Mouse (Mus musculus): ENCODE measurements around the gene Stpg3. TPM values are rescaled to one million over a fixed set of nuclear protein-coding genes. Genes with fewer than 3 reads are reported as not detected.

Stpg3 gene
- polyA plus RNA-seq, 2 experiments, result not detected

- DNase-seq (ENCODE audit: low read depth in 3 of 3, low spot score in 3 of 3) (no peak), ATAC-seq (ENCODE audit: insufficient read depth) (peak; percentile 82)
- Histone ChIP-seq H3K36me3 (replicated peaks; ENCODE audit: control insufficient read depth, insufficient read depth, low read depth) (no peaks in the 10 kb centered on the region), H3K27ac (peak overlapping the region; percentile 62), H3K9me3 (ENCODE audit: control insufficient read depth, low read length) (no peaks in the 10 kb centered on the region), H3K4me1 (replicated peaks; ENCODE audit: control insufficient read depth in 2 of 2, insufficient read depth in 2 of 2, low read length in 1 of 2) (peaks cover 0 to 15% of the 10 kb centered on the region in 2 experiments; a peak in 3 of 4 replicates), H3K9ac (replicated peaks) (peak overlapping the region; percentile 72), H3K4me2 (ENCODE audit: low read depth) (peak overlapping the region; percentile 90), H3K4me3 (ENCODE audit: insufficient read depth in 1 of 2, low read depth in 2 of 2, low read length in 2 of 2) (peak overlapping the region; percentile 55 to 68), H3K27me3 (ENCODE audit: control insufficient read depth, insufficient read depth, low read length) (peaks cover 20% of the 10 kb centered on the region)
- WGBS (ENCODE audit: insufficient replicate concordance), result under 1% methylated on average over 100 of the region's 100 CpGs
- TF ChIP-seq CTCF (IDR thresholded peaks at IDR 0.05; ENCODE audit: low read depth), result peak; percentile 21; the same call in 1 of the 2 replicates
- no peak for TF ChIP-seq EP300 (IDR thresholded peaks at IDR 0.05; ENCODE audit: low read depth)
These were observed 33.2 kb downstream of the Stpg3 start for GRCm38 (mm10) chr2:25180973-25181890.

- Histone ChIP-seq H3K27me3 (ENCODE audit: control insufficient read depth, insufficient read depth, low read length) (peaks cover 16% of the 10 kb centered on the region), H3K4me3 (ENCODE audit: insufficient read depth in 1 of 2, low read depth in 2 of 2, low read length in 2 of 2) (peak within 1 kb of the TSS; percentile 55 to 68), H3K27ac (peak within 1 kb of the TSS; percentile 62), H3K36me3 (replicated peaks; ENCODE audit: control insufficient read depth, insufficient read depth, low read depth) (no peaks in the 10 kb centered on the region), H3K4me1 (replicated peaks; ENCODE audit: control insufficient read depth in 2 of 2, insufficient read depth in 2 of 2, low read length in 1 of 2) (peaks cover 3 to 20% of the 10 kb centered on the region in 2 experiments), H3K9me3 (ENCODE audit: control insufficient read depth, low read length) (no peaks in the 10 kb centered on the region), H3K9ac (replicated peaks) (peak within 1 kb of the TSS; percentile 72), H3K4me2 (ENCODE audit: low read depth) (peak within 1 kb of the TSS; percentile 90)
- TF ChIP-seq EP300 (IDR thresholded peaks at IDR 0.05; ENCODE audit: low read depth), result no peak
- TF ChIP-seq CTCF (IDR thresholded peaks at IDR 0.05; ENCODE audit: low read depth), result peak; percentile 65
- under 1% methylated on average over 35 of the region's 35 CpGs for WGBS (ENCODE audit: insufficient replicate concordance)
- peak; percentile 81 for ATAC-seq (ENCODE audit: insufficient read depth)
- peak in 1 of 3 experiments; percentile 71 for DNase-seq (ENCODE audit: low read depth in 3 of 3, low spot score in 3 of 3)
These were observed 33.9 kb downstream of the Stpg3 start, which contains the start of gene Nrarp for GRCm38 (mm10) chr2:25180478-25180903. TSS of gene Nrarp (plus strand) at chr2:25180758.

- H3K27ac ChIP-seq, result no peak overlapping the region
- ATAC-seq (ENCODE audit: insufficient read depth) (no peak), DNase-seq (ENCODE audit: low read depth in 3 of 3, low spot score in 3 of 3) (no peak)
- no peak for TF ChIP-seq EP300 (IDR thresholded peaks at IDR 0.05; ENCODE audit: low read depth)
- no peak for TF ChIP-seq CTCF (IDR thresholded peaks at IDR 0.05; ENCODE audit: low read depth)
- H3K9me3 ChIP-seq (ENCODE audit: control insufficient read depth, low read length), result no peaks in the 10 kb centered on the region
- no peak overlapping the region for H3K9ac ChIP-seq (replicated peaks)
- peaks cover 11 to 26% of the 10 kb centered on the region in 2 experiments for H3K4me1 ChIP-seq (replicated peaks; ENCODE audit: control insufficient read depth in 2 of 2, insufficient read depth in 2 of 2, low read length in 1 of 2)
- peak overlapping the region; percentile 90 for H3K4me2 ChIP-seq (ENCODE audit: low read depth)
- H3K27me3 ChIP-seq (ENCODE audit: control insufficient read depth, insufficient read depth, low read length), result peaks cover 12% of the 10 kb centered on the region
- 61% methylated on average over 15 of the region's 15 CpGs for WGBS (ENCODE audit: insufficient replicate concordance)
- H3K36me3 ChIP-seq (replicated peaks; ENCODE audit: control insufficient read depth, insufficient read depth, low read depth), result no peaks in the 10 kb centered on the region
- no peak overlapping the region for H3K4me3 ChIP-seq (ENCODE audit: insufficient read depth in 1 of 2, low read depth in 2 of 2, low read length in 2 of 2)
These were observed 34.7 kb downstream of the Stpg3 start for GRCm38 (mm10) chr2:25179566-25180217.

GRCm38 (mm10) chr2:25178285-25178972 lies 36.0 kb downstream of the Stpg3 start:
- DNase-seq (ENCODE audit: low read depth in 3 of 3, low spot score in 3 of 3) (no peak), ATAC-seq (ENCODE audit: insufficient read depth) (no peak)
- Histone ChIP-seq H3K4me3 (ENCODE audit: insufficient read depth in 1 of 2, low read depth in 2 of 2, low read length in 2 of 2) (no peak overlapping the region), H3K36me3 (replicated peaks; ENCODE audit: control insufficient read depth, insufficient read depth, low read depth) (no peaks in the 10 kb centered on the region), H3K9ac (replicated peaks) (no peak overlapping the region), H3K4me2 (ENCODE audit: low read depth) (no peak overlapping the region), H3K27me3 (ENCODE audit: control insufficient read depth, insufficient read depth, low read length) (peaks cover 10% of the 10 kb centered on the region; the same call in 1 of the 2 replicates), H3K4me1 (replicated peaks; ENCODE audit: control insufficient read depth in 2 of 2, insufficient read depth in 2 of 2, low read length in 1 of 2) (peaks cover 16 to 37% of the 10 kb centered on the region in 2 experiments), H3K27ac (no peak overlapping the region), H3K9me3 (ENCODE audit: control insufficient read depth, low read length) (no peaks in the 10 kb centered on the region)
- WGBS (ENCODE audit: insufficient replicate concordance), result 36% methylated on average over 10 of the region's 10 CpGs
- no peak for TF ChIP-seq CTCF (IDR thresholded peaks at IDR 0.05; ENCODE audit: low read depth)
- no peak for TF ChIP-seq EP300 (IDR thresholded peaks at IDR 0.05; ENCODE audit: low read depth)

Measured in liver, embryonic 14.5 days (tissue).